Mouse (Mus musculus): ENCODE measurements around the gene Slc12a1.
A peak's percentile ranks its signal among the peaks of the same experiment; 100 is the strongest.

Gene Slc12a1

DNA sequence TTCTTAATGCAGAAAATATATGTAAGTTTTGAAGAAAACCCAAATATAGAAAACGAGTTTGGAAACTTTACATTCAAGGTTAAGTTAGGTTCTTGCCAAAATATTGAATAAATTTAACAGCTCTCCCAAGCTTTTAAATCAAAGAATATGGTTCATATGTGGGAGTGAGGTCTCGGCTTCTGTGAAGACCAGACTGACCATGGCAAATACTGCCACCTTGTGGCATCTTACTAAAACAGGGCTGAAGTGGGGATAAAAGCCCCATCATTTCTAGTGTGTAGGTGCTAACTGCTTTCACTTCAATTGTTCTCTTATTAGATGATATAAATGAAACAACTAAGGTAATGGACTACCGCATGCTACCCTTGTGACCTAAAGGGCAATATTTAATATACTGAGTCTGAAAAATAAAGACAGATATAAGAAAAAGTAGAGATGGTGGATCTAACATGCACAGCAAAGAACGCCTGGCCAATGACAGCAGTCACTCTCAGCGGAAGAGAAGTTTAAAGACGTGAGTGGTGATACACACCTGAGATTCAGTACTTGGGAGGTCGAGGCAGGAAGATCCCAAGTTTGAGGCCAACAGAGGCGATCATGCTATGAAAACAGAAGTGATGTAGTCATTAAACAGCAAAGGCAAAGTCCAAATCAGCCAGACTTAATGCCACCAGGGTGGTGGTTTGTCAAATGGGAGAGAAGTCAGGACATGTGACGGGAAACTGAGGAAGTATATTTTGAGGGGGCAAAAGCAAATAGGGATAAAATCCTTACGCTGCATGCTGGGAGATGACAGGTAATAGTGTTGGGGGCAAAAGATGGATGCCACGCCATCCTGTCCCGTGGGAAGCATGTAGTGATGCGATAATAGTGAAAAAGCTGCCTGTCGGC, 107.2 kb downstream of the Slc12a1 start:
- DNase-seq = peak in 1 of 2 experiments; percentile 49

DNA sequence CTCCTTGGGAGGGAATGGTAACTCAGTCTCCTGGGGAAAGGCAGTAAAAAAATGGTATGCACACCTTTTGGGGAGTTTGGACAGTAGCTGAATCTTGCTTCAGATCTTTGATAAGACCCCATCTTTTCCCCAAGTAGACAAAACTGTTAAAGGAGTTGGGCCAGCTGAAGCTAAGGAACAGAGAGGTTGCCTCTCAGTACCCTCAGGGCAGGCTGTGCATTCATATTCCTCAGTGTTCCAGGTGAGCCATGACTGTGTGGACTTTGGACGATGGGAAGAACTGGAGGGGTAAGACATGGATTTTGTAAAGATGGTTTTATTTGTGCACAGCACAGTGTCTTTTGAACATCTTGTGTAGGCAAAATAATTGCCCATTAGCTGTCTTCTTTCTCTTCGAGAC, 108.0 kb downstream of the Slc12a1 start:
- DNase-seq = no peak

DNA sequence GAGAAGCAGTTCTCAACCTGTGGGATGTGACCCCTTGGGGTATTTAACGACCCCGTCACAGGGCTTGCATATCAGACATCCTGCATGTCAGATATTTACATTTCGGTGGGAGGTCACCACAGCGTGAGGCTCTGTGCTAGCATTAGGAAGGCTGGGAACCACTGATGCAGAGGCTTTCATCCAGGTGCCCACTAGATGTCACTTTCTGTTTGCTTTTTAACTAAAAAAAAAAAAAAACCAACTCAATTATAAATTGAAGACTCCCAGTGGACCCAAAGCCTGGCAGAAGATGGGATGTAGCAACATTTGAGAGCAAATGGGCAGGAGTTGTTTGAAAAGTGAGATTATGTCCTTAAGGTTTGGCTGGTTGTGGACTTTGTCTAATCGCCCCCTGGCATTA, 110.8 kb downstream of the Slc12a1 start:
- DNase-seq = peak in 1 of 2 experiments; percentile 29

DNA sequence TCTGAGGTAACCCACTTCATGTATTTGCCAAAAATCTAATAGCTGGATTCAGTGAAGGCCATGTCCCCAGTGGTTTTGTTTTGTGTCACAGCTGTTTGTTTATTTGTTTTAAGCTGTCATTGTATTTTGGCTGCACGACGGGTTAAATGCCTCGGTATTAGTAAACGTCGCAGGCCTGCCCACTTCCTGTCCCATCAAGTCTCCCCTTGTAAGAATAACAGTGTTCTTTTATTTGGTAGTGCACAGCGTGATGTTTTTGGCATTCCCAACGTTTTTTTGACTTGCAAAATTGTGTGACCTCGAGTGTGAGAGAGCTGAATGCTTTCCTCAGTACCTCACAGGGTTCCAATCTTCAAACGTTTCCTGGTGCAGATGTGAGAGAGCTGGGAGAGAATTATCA, 111.4 kb downstream of the Slc12a1 start:
- DNase-seq = no peak

DNA sequence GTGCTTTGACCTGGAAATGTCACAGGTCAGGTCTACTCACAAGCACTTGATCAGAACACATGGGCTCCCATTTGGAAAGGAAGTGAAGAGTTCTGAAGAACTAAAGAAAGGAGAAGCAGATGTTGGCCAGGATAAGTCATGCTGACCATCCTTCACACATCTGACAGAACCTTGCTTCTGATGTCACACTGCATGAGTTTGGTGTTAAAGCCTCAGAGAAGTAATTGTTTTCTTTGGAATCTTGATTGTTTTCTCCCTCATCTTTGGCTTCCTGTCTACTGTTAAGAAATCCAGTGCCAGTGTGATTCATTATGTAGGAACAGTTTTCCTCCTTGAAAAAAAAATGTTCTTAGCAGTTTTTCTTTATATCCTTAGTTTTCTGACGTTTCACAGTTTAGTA, 116.6 kb downstream of the Slc12a1 start:
- no peak for DNase-seq

DNA sequence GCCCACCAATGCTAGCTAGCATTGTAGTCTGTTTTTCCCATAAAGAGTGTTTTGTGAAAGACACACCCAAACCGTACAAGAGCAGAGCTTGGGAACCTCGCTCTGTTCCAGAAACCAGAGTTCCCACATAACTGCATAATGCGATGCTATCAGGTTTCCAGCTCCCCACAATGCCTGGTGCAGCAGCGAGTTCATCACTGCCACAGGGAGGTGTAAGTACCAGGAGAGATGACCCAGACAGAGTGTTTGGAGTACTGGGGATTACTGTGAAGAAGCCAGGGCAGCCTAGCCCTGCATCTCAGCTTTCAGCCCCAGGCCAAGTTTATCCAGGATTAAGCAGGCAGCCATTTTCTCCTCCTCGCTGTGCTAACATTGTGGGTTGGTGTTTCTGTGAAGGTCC, 123.3 kb downstream of the Slc12a1 start:
- no peak for DNase-seq

DNA sequence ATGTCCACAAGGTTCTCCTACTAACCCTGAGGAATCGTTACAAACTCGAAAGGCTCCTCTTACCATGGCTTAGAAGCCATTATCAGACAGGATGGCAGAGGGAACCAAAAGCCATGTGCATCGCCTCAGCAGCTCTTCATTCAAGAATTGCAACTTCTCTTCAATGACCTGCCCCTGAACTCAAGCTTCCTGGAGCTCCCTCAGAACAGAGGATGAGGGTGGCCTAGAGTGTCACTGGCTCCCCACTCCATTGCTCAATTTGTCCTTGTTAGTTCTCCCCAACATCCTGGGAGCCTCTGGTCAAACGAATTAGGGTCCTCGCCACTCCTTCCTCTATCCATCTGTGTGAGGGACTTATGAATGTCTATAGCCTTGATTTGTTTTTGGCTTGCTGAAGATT, 124.4 kb downstream of the Slc12a1 start:
- DNase-seq = no peak

DNA sequence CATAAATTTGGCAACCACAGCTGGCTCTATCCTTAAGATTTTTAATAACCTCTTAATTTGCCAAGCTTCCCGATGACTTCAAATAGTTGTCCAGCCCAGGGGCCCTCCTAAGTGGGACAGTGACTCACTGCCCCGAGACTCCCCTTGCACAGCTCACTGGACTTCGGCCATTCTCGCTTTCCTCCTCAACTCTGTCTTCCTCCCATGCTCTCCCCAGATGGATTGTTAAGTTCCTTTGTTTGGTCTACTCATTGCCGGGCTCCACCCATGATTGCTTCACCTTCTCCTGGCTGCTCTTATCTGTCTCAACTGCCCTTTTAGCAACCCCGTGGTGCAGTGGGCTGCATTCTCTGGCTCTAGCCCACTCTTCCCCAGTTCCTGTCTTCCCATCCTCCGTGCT, 126.2 kb downstream of the Slc12a1 start:
- DNase-seq = no peak

All from kidney, postnatal 25 days (tissue).